Mouse (Mus musculus): Measurements from ENCODE around the gene Tex13a. TPM values are rescaled to one million over a fixed set of nuclear protein-coding genes. Genes with fewer than 3 reads are reported as not detected.

Tex13a gene
- not detected in 2 replicates for polyA plus RNA-seq (2012; rRNA removed)

DNA sequence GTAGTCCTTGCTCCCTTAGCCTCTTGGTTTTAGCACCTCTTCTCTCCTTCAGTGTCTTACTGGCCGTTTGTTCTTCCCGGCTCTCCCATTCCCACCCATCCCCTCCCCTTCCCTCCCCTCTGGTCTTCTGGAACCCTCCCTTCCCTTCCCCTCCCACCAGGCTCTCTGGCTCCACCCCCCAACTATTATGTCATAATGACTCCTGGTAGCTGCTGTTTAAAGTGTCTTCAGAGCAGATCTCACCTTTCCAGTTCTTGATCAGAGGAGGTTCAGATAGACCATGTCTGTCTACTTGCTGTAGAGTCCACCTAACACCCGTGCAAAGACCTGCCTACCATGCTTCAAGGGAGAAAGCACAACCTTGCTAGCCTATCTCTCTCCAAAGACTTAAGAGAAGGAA, at the start of gene Tex13a:
Gene Tex13a, minus strand, starts transcription at position 101 of the 400 bp plus-strand sequence.

